Mouse (Mus musculus) liver, embryonic 15.5 days (tissue): Measurements from ENCODE around the gene Micu1. TPM values are rescaled to one million over a fixed set of nuclear protein-coding genes. Genes with fewer than 3 reads are reported as not detected.
A peak's percentile ranks its signal among the peaks of the same experiment; 100 is the strongest.

Experiments used
- ATAC-seq: fragments of 200-750 bp; cut with Nextera tagmentation; 2 replicates; pipeline ENCODE4 v1.8.0; 2017; ENCODE audit warnings: moderate number of reproducible peaks, mild to moderate bottlenecking, moderate library complexity; ENCODE audit not compliant: insufficient read depth
- H3K27ac ChIP-seq: fragments of 300-500 bp; sonication (generic); replicated peaks from 2 replicates; pipeline ENCODE4 v1.5.1; 2015; ENCODE audit warnings: mild to moderate bottlenecking, inconsistent platforms
- H3K27me3 ChIP-seq: fragments of 300-500 bp; sonication (generic); 2 replicates; pipeline ENCODE4 v1.6.1; 2015; ENCODE audit warnings: mild to moderate bottlenecking, inconsistent platforms
- H3K36me3 ChIP-seq: fragments of 300-500 bp; sonication (generic); replicated peaks from 2 replicates; pipeline ENCODE4 v1.6.1; 2015; ENCODE audit warnings: moderate library complexity, mild to moderate bottlenecking, inconsistent platforms
- H3K4me1 ChIP-seq: fragments of 300-500 bp; sonication (generic); replicated peaks from 2 replicates; pipeline ENCODE4 v1.6.1; 2015; ENCODE audit warnings: inconsistent platforms
- H3K4me2 ChIP-seq: fragments of 300-500 bp; sonication (generic); 2 replicates; pipeline ENCODE4 v1.6.1; 2015; ENCODE audit warnings: moderate library complexity, mild to moderate bottlenecking, inconsistent platforms
- H3K4me3 ChIP-seq: fragments of 300-500 bp; sonication (generic); replicated peaks from 2 replicates; pipeline ENCODE4 v1.5.1; 2015; ENCODE audit warnings: mild to moderate bottlenecking, inconsistent platforms
- H3K9ac ChIP-seq: fragments of 300-500 bp; sonication (generic); 2 replicates; pipeline ENCODE4 v1.6.1; 2015; ENCODE audit warnings: moderate library complexity, mild to moderate bottlenecking, inconsistent platforms
- H3K9me3 ChIP-seq: fragments of 300-500 bp; sonication (generic); replicated peaks from 2 replicates; pipeline ENCODE4 v1.6.1; 2016; ENCODE audit warnings: inconsistent platforms
- WGBS: fragments of 180-500 bp; shearing (Covaris S2); methylation state at CpG from one replicate; pipeline ENCODE4 v1.1.7; 2015; ENCODE audit warnings: mixed read lengths; ENCODE audit not compliant: insufficient replicate concordance; 5-methylcytosine and 5-hydroxymethylcytosine counted together
- polyA plus RNA-seq: library from polyadenylated mRNA; unstranded; fragments of >200 nt; fragmentation: Nextera tagmentation; extraction: Ambion mirVana; gene quantifications from 2 replicates; pipeline ENCODE4 v1.2.1, GENCODE M21; 2015

Micu1 gene
- polyA plus RNA-seq, 1 experiment from 2014 or later = 38.2 TPM

GRCm38 (mm10) chr10:59774141-59774534, 71.9 kb downstream of the Micu1 start:
- ATAC-seq = no peak
- no peak overlapping the region for H3K27ac ChIP-seq

GRCm38 (mm10) chr10:59777246-59777645, 75.0 kb downstream of the Micu1 start:
- WGBS = 62% methylated on average over 3 of the region's 3 CpGs
- Histone ChIP-seq H3K4me1 (0 out of 2 replicates have a peak, but pooled peaks cover 9% of the 10 kb centered on the region), H3K27ac (no peak overlapping the region; the same call in 1 of the 2 replicates), H3K27me3 (no peaks in the 10 kb centered on the region), H3K9ac (no peak overlapping the region), H3K36me3 (0 out of 2 replicates have a peak, but pooled peaks cover 5% of the 10 kb centered on the region), H3K4me3 (no peak overlapping the region), H3K9me3 (no peaks in the 10 kb centered on the region), H3K4me2 (no peak overlapping the region)
- ATAC-seq = peak; percentile 82

More at GRCm38 (mm10) chr10:59774141-59774534, 71.9 kb downstream of the Micu1 start:
- H3K9ac ChIP-seq = no peak overlapping the region
- 79% methylated on average over 3 of the region's 3 CpGs for WGBS
- H3K4me1 ChIP-seq = 0 out of 2 replicates have a peak, but pooled peaks cover 9% of the 10 kb centered on the region
- H3K9me3 ChIP-seq = no peaks in the 10 kb centered on the region
- 0 out of 2 replicates have a peak, but pooled peaks cover 5% of the 10 kb centered on the region for H3K36me3 ChIP-seq
- no peak overlapping the region for H3K4me3 ChIP-seq
- no peak overlapping the region for H3K4me2 ChIP-seq
- H3K27me3 ChIP-seq = no peaks in the 10 kb centered on the region

- no peak for ATAC-seq
- Histone ChIP-seq H3K27me3 (no peaks in the 10 kb centered on the region), H3K4me1 (0 out of 2 replicates have a peak, but pooled peaks cover 9% of the 10 kb centered on the region), H3K4me2 (no peak overlapping the region), H3K36me3 (peaks cover 10% of the 10 kb centered on the region; the same call in 1 of the 2 replicates), H3K27ac (no peak overlapping the region), H3K9ac (no peak overlapping the region), H3K9me3 (no peaks in the 10 kb centered on the region), H3K4me3 (no peak overlapping the region)
- 71% methylated on average over 4 of the region's 4 CpGs for WGBS
Measured at GRCm38 (mm10) chr10:59778137-59778710, 75.9 kb downstream of the Micu1 start.

GRCm38 (mm10) chr10:59780698-59781097, 78.4 kb downstream of the Micu1 start:
- no peak overlapping the region for H3K9ac ChIP-seq
- peaks cover 10% of the 10 kb centered on the region; the same call in 1 of the 2 replicates for H3K36me3 ChIP-seq
- no peaks in the 10 kb centered on the region for H3K9me3 ChIP-seq
- no peak overlapping the region for H3K4me3 ChIP-seq
- no peak for ATAC-seq
- H3K27me3 ChIP-seq = no peaks in the 10 kb centered on the region
- H3K4me2 ChIP-seq = no peak overlapping the region
- 47% methylated on average over 3 of the region's 3 CpGs for WGBS
- H3K27ac ChIP-seq = no peak overlapping the region
- 0 out of 2 replicates have a peak, but pooled peaks cover 9% of the 10 kb centered on the region for H3K4me1 ChIP-seq

GRCm38 (mm10) chr10:59781205-59781931, 79.1 kb downstream of the Micu1 start:
- no peak overlapping the region for H3K4me2 ChIP-seq
- no peak overlapping the region for H3K27ac ChIP-seq
- H3K9me3 ChIP-seq = no peaks in the 10 kb centered on the region
- 0 out of 2 replicates have a peak, but pooled peaks cover 9% of the 10 kb centered on the region for H3K4me1 ChIP-seq
- H3K27me3 ChIP-seq = no peaks in the 10 kb centered on the region
- ATAC-seq = no peak
- WGBS = 67% methylated on average over 7 of the region's 7 CpGs
- H3K4me3 ChIP-seq = no peak overlapping the region
- no peak overlapping the region for H3K9ac ChIP-seq
- peaks cover 5% of the 10 kb centered on the region; the same call in 1 of the 2 replicates for H3K36me3 ChIP-seq

GRCm38 (mm10) chr10:59784731-59785685, 82.7 kb downstream of the Micu1 start:
- Histone ChIP-seq H3K9me3 (no peaks in the 10 kb centered on the region), H3K4me3 (no peak overlapping the region), H3K9ac (no peak overlapping the region), H3K27me3 (no peaks in the 10 kb centered on the region), H3K27ac (no peak overlapping the region), H3K4me1 (peaks cover 5% of the 10 kb centered on the region; the same call in 1 of the 2 replicates), H3K4me2 (no peak overlapping the region), H3K36me3 (peaks cover 19% of the 10 kb centered on the region)
- WGBS = 82% methylated on average over 18 of the region's 18 CpGs
- no peak for ATAC-seq

GRCm38 (mm10) chr10:59786289-59786688, 84.0 kb downstream of the Micu1 start:
- Histone ChIP-seq H3K27me3 (no peaks in the 10 kb centered on the region), H3K4me3 (no peak overlapping the region), H3K9me3 (no peaks in the 10 kb centered on the region), H3K9ac (no peak overlapping the region), H3K4me2 (no peak overlapping the region), H3K36me3 (peaks cover 29% of the 10 kb centered on the region), H3K27ac (no peak overlapping the region), H3K4me1 (peaks cover 5% of the 10 kb centered on the region; the same call in 1 of the 2 replicates)
- ATAC-seq = no peak
- WGBS = 81% methylated on average over 5 of the region's 5 CpGs

GRCm38 (mm10) chr10:59787140-59787800, 85.0 kb downstream of the Micu1 start:
- Histone ChIP-seq H3K36me3 (peaks cover 38% of the 10 kb centered on the region), H3K9ac (no peak overlapping the region), H3K4me1 (peaks cover 8% of the 10 kb centered on the region), H3K4me2 (no peak overlapping the region), H3K27ac (no peak overlapping the region), H3K9me3 (no peaks in the 10 kb centered on the region), H3K4me3 (no peak overlapping the region), H3K27me3 (no peaks in the 10 kb centered on the region)
- no peak for ATAC-seq
- WGBS = 75% methylated on average over 11 of the region's 11 CpGs

GRCm38 (mm10) chr10:59787870-59788269, 85.6 kb downstream of the Micu1 start:
- Histone ChIP-seq H3K27me3 (no peaks in the 10 kb centered on the region), H3K36me3 (peaks cover 41% of the 10 kb centered on the region), H3K27ac (no peak overlapping the region), H3K9ac (no peak overlapping the region), H3K4me1 (peaks cover 14% of the 10 kb centered on the region), H3K4me2 (no peak overlapping the region), H3K4me3 (no peak overlapping the region), H3K9me3 (no peaks in the 10 kb centered on the region)
- 66% methylated on average over 8 of the region's 8 CpGs for WGBS
- ATAC-seq = no peak

GRCm38 (mm10) chr10:59790291-59790929, 88.1 kb downstream of the Micu1 start:
- WGBS = 81% methylated on average over 11 of the region's 11 CpGs
- H3K4me2 ChIP-seq = no peak overlapping the region

More at GRCm38 (mm10) chr10:59790291-59790929, 88.1 kb downstream of the Micu1 start:
- no peak for ATAC-seq
- H3K4me1 ChIP-seq = peaks cover 25% of the 10 kb centered on the region
- H3K4me3 ChIP-seq = no peak overlapping the region
- H3K27me3 ChIP-seq = no peaks in the 10 kb centered on the region
- no peak overlapping the region for H3K27ac ChIP-seq
- no peaks in the 10 kb centered on the region for H3K9me3 ChIP-seq
- no peak overlapping the region for H3K9ac ChIP-seq
- H3K36me3 ChIP-seq = peaks cover 47% of the 10 kb centered on the region
